Mouse (Mus musculus): ENCODE data around the gene Insl5. TPM values are rescaled to one million over a fixed set of nuclear protein-coding genes. Genes with fewer than 3 reads are reported as not detected.

Gene Insl5
- total RNA-seq (2021): not detected
- long read RNA-seq, experiment 1: 0 reads
- long read RNA-seq, experiment 2: 0 reads

DNA sequence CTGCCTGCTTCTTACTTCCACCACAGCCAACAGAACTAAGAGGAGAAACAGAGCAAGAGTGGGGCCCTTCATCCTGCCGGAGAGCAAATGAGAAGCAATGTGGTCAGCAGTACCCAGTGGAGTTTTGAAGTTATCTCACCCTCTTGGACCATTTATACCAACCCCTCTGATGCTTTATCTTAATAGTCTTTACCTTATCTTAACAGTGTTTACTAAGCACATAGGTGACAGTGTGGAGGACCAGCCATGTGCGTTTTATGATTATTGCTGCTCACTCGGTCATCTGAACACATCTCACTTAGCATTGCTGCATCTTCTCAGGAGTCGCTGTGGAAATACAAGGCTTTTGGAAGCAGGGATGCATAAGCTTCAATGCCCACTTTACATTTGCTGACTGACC is at the start of gene Insl5:
Gene Insl5, minus strand, starts transcription at position 222 of the 400 bp plus-strand sequence.
- no peak for DNase-seq (ENCODE audit: low spot score in 2 of 2)

DNA sequence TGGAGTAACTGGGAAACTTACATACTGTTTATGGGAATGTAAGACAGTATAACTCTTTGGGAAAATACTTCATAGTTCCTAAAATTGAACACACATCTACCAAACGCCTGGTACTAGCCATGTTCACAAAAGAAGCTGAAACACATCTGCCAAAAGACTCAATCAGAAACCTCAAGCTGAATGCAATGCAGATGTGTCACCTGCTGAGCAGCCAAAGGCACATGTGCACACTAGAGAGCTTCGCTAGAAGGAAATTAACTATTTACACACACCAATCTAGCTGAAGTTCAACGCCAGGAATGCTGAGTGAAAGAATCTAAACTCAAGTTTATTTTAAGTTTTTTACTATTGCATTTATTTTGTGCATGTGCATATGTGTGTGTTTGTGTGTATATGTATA is 44.0 kb upstream of the Insl5 start:
- DNase-seq (ENCODE audit: low spot score in 2 of 2): no peak

DNA sequence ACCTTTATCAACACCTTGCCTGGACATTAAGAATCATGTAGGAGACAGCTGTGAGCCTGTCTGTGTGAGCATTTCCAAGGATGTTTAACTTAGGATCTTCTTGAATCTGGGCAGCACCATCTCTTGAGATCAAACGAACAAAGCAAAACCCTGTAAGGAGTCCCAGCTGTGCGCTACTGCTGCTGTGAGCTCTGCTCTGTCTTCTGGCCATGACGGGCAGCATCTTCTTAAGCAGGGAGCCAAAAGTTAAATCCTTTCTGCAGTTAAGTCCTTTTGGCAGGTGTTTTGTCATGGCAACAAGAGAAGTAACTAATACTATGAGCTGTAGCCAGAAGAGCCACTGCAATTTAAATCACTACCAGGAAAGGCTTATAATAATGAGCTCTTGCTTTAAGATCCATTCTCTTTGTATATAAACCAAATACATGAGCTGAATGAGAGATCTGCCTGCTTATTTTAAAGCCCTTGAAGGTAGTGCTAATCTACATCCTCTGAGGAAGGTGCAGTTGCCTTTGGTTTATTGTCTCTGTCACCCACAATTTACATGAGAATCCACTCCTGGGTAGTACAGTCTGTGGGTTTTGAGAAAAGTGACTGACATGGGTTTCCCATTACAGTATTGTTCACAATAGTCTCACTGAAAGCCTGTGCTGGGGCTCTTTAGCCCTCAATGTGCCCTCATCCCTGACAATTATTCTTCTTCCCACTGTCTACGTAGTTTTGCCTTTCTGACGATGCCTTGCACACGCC is 41.4 kb upstream of the Insl5 start:
- no peak for DNase-seq (ENCODE audit: low spot score in 2 of 2)

DNA sequence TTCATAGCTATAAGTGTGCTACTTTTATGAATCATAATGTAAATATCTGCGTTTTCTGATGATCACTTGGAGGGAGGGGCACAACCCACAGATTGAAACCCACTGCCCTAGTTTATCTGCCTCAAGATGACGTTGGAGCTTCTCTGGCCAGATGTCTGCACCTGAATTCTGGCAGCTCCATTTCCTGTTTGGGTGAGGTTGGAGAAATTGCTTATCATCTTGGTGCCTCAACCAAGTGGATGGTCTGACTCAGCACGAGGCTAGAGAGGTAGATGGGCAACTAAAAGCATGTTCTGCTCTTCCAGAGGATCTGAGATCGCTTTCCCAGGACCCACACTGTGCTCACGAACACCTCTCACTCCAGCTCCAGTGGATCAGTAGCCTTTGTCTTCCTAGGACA is 38.3 kb upstream of the Insl5 start:
- no peak for DNase-seq (ENCODE audit: low spot score in 2 of 2)

DNA sequence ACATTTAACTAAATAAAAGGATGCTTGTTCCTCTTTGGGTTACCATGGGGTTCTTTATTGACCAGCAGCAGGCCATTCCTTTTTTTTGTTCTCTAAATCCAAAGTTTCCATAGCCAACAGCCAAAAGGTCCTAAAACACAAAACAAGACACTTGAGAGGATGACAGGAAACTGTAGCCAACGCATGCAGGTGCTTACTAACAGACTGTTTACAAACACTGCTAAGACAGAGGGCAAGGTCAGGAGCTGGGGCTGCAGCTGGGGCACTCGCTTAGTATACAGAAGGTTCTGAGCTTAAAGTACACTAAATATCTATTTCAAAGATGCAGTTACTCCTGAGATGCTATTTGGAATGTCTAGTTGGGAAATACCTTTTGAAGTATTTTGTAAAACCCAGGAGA is 37.8 kb upstream of the Insl5 start:
- DNase-seq (ENCODE audit: low spot score in 2 of 2): no peak

DNA sequence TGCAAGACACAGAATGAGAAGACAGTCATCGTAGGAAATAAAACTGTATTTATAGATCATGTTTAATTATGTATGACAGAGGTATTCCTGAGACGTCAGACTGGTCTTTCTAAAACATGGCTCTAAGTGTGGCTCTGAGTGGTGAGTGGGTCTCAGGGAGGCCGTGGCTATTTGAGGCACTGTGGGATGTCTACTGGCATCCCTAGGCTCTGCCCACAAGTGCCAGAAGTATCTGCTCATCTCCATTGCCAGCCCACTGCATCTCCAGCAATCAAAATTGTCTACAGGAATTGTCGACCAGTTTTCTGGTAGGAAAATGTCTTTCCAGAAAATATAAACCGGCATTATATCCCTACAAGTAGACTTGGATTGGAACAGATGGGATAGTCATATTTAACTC is 30.3 kb upstream of the Insl5 start:
- no peak for DNase-seq (ENCODE audit: low spot score in 2 of 2)

DNA sequence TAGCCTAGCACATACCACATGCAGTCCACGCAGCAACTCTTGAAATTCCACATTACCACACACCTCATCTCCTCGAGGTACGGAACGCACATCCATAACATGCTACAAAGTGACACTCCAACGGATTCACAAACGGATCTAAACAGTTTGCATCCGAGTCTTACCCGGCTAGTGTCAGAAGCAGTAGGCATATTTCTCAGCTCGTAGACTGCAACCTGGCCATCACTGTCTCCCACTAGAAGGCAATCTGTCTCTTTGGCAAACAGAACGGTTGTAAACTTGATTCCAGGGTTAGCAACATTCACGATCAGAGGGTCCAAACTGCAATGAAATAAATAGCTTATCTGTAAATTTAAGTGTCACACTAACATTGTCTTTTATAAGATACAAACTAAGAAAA is 21.4 kb upstream of the Insl5 start:
- no peak for DNase-seq (ENCODE audit: low spot score in 2 of 2)

DNA sequence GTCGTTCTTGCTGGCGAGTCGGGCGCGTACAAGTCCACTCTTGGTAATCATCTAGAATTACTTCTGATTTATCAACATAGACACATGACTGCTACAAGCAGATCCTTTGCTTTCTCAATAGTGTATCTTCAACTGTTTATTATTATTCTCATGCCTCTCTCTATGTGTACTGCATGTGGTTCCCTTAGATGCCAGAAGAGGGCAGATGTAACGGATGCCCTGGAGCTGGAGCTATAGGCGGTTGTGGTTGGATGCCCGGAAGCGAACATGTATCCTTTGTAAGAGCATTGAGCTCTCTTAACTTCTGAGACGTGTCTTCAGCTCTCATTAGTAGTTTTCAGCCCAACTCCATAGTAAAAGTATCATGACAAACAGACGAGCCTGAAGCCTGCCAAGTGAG is 16.4 kb upstream of the Insl5 start:
- no peak for DNase-seq (ENCODE audit: low spot score in 2 of 2)

DNA sequence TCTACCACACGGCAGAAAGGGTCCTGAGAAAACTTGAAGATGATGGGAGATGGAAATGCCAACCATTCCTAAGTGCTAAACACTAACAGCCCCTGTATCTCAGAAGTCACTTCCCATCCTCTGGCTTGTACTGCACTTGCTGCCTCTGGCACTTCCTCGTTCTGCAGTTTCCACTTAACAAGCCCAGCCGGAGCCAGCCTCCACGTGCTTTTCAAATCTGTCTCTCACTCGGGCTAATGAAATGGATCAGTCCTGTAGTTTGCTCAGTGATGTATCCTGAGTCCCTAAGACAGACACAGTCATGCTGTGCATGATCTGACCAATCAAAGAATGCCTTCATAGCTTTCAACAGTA is 13.2 kb upstream of the Insl5 start:
- no peak for DNase-seq (ENCODE audit: low spot score in 2 of 2)

DNA sequence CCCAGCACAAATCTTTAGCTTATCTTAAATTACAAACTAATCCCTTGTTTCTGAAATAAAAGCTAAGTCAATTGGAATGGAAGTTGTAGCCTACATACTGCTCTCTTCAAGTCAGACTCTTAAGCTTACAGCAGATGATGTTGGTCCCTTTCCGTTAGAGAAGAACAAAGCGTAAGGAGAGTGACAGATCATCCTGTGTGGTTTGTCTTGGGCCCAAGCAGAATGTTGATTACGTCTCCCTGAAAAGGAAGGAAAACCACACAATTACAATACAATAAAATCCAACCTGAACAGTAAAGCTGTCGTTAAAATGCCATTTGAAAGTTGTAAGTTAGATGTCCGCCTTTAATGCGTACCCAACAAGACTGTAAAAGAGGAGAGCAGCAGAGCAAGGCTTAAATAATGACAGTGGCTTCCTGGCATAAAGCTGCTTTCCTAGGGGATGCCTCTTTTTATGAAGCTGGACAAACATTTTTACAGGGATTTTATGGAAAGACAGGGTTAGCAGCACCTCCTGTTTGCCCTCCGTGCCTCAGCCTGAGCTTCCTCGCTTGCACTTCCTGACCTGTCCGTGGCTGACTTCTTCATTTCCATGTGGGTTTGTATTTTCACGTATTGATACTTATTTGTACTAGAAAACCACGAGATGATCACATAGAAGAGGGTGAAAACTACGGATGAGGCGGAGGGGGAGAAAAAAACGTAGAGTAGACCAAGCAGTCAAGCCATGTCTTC is 12.6 kb upstream of the Insl5 start:
- no peak for DNase-seq (ENCODE audit: low spot score in 2 of 2)

DNA sequence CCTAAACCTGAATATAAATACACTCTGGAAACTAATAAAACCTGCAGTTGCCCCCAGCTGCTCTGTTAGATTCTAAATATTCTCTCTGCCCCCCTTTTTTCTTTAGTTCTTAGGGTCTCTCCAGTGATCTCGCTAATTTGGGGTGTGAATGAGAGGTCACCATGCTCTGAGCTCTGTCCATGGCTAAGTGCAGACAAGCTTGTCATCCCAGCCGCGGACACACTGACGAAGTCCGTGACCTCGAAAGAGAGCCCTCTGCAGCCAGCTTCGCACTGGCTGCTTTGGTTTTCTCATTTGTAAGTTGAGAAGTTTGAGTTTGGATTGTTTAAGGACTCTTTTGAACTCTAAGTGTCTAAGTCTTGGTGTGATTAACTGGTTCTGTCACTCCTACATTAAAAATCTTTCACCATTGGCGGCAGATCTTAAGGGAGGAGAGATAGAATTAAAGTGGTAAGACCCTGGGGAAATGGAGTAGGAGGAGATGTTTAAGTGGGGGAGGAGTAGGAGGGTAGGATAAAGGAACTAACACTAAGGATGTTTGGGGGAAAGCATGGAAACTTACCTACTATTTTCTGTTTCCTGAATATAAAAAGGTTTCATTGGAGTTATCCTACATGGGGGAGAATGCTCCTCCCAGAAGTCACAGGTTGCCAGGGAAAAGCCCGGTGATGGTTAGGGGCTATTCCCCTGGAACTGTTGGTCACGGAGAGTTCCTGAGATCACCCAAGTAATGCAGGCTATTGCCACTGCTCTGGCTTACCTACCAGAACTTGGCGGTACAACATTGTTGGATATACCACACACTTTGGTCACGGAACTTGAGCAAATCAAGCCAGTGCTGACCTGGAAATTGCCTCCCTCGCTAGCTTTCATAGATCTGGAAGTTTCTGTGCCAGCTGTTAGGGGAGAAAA is 1.8 kb upstream of the Insl5 start:
- no peak for DNase-seq (ENCODE audit: low spot score in 2 of 2)

DNA sequence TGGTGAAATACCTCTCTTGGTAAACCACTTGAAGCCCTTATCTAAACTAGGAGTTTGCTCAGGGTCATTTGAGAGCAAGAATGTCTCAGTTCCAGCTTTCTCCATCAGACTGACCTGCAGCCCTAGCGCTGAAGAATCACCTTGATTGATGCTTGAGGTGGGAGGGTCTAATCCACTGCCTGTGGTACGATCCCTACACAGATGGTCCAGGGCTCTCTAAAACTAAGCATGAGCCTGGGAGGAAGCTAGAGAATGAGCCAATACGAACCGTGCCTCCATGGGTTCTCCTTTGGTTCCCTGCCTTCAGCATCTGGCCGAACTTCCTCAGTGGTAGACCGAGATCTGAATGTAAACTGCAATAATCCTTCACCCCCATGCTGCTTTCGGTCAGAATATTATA is 1.1 kb upstream of the Insl5 start:
- DNase-seq (ENCODE audit: low spot score in 2 of 2): no peak

DNA sequence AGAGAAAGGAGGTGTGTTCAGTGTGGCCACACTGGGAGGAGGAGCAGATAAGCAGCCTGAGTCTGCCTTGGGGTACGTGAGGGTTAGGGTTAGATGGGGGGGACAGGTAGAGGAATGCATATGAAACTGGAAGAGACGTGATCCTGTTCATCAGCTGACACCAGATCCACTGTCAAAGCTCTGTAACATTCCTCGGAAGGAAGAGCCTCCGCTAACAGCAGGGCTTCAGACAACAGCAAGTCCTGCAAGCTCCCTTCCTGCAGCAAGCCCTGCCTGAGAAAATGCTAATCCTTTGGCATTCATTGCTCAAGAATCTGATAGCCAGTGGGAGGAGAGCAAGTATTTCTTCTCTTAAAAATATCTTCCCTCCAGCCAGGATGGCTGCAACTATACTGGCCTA is 13.2 kb downstream of the Insl5 start:
- no peak for DNase-seq (ENCODE audit: low spot score in 2 of 2)

DNA sequence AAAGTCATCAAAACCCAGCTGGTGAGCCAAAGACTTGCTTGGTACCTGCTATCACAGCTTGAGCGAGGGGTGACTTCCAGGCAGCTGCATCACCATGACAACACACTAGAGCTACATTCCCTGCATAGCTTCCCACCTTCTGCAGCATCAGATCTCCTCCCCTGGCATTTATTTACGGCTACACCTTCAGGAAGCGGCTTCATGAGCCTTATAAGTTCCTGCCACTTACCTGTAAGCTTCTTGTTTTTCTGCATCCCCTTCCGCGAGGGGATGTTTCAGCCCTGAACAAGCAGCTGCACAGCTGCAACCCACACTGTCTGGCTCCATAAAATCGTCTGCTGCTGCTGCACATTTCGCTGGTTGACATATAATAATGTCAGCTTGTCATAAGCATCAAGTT is 14.8 kb downstream of the Insl5 start:
- DNase-seq (ENCODE audit: low spot score in 2 of 2): no peak

DNA sequence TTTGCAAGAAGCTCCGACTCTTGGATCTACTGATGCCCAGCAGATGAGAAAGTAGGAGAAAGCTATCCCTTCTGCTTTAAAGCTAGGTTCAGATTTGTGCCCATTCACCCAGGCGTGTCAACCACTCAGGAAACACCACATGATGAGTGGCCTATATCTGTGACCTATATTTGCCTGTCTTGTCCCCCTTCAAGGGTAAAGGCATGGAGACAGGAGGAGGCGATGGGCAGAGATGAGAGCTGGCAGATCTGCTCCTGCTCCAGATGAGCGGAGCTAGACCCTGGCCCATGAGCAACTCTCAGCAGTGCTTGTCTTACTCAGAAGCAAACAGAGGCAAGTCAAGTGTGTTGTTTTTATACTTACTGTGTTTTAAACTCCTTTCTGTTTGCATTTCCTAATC is 15.9 kb downstream of the Insl5 start:
- no peak for DNase-seq (ENCODE audit: low spot score in 2 of 2)

DNA sequence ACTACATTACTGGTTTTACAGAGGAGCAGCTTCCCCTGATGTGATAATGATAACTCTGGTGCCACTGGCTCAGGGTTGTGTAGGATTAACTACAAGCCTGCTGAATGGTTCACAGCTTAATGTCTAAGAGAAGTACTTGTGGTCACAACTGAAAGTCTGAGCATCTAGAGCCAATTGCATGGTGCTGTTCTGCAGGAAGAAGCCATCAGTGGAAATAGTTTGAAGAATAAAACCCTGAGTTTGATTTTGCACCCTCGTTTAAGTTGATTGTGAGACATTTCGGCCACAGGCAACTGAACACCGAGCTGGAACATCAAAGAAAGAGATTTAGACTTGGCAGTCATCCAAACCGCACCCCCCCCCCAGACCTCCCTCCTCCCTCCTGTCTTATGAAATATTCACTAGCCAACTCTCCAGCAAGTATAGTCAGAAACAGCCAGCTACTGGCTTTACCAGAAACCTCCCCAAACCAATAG is 19.7 kb downstream of the Insl5 start:
- no peak for DNase-seq (ENCODE audit: low spot score in 2 of 2)

DNA sequence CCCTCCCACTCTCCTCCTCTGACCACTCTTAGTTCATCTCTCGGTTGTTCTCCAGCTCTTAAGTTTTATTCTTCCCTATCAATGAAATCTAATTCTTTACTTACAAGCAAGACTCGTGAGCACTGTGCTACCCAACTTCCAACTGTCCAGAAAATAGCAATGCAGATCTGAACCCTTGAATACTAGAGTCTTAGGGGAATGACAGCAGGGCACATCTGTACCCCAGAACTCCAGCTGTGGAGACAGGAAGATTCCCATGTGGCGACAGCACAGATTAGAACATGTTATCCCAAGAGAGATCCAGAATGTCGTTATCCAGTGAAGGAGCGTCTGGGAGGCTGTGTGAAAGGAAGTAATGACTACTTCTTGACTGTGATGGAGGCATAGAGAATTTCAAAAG is 20.4 kb downstream of the Insl5 start:
- DNase-seq (ENCODE audit: low spot score in 2 of 2): no peak

DNA sequence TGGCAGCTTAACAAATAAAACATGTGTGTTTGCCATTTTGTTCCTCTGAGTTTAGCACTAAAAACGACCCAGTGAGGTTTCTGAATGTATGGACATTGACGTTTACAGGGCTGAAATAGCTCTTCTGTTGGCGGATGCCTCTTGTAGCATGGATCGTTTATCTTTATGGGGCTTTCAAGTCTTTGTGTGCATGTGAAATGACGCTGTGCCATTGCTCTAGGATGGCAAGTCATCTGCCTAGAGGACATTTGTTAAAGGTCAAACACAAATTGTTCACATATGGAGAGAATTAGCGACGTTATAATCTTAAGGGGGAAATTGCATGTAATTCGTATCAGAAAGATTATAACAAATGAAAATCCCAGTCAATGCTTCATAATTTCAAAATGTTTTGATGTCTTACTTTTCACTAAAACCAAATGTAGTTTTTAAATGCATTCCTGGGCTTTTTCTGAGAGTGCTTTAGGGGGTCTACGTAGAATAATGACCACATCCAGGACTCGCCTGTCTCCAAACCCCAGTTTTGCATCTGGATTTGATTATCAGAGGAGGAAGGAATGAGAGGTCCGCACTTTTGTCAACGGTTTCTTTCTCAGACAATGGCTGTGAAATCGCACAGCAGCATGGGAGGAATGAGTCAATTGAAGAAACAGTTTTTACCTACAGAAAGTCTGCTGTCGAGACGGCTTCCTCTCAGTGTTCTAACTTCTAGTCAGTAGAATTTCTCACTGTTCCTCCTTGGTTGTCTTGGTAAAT is 21.3 kb downstream of the Insl5 start:
- no peak for DNase-seq (ENCODE audit: low spot score in 2 of 2)

DNA sequence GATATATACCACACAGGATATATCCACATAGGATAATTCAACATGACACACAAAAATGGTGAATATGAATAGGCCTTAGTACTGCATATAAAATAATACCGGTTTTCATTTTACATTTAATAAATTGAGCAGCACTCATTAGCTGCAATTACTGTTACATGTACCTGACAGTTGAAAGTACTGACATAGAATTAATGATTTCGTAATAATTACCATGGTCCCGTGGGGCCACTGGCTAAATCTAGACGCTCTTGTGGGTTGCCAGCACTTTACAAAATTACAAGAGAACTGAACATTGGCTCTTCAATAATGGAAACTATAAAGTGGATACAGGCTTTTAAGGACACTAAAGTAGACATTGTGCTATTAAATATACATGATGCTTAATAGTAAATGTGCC is 22.0 kb downstream of the Insl5 start:
- no peak for DNase-seq (ENCODE audit: low spot score in 2 of 2)

DNA sequence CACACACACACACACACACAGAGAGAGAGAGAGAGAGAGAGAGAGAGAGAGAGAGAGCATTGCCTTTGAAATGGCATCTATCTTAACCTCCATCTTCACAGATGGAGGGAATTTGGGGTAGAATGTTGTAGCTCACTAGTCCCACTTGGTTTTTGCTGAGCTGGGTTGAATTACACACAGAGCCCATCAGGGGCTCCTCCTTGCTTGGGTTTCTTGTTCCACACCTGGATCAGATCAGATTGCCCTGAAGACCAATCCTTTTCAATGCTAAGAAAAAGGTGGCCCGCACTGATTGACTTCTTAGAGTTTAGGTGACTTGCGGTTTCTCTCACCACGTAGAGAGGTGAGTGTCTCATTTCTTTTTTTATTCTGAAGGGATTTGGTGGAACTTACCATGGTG is 35.0 kb downstream of the Insl5 start:
- DNase-seq (ENCODE audit: low spot score in 2 of 2): no peak

All from adrenal gland, adult 18-20 months (tissue).